Mouse (Mus musculus) E14TG2a.4 (cell line): ENCODE measurements at regions not wholly inside any gene's neighbourhood (a gene's known extent, or its start where the extent isn't known, plus 50 kb on each side); places are given as distances from the start of the nearest gene placed in this dataset.
"Not testable (repeated sequence)": the region's sequence is repeated elsewhere in the genome, so short reads cannot be mapped to it uniquely, and the experiment has no call there.

ENCODE experiments used
- H3K27me3 ChIP-seq: 2 replicates; pipeline ENCODE4 v1.6.1; 2014; ENCODE audit warnings: low read length, control low read depth; ENCODE audit not compliant: insufficient read depth
- H3K36me3 ChIP-seq: 2 replicates; pipeline ENCODE4 v1.6.1; 2014; ENCODE audit warnings: low read length, control low read depth; ENCODE audit not compliant: insufficient read depth
- H3K4me1 ChIP-seq: replicated peaks from 2 replicates; pipeline ENCODE4 v1.6.1; 2014; ENCODE audit warnings: low read depth, low read length, control low read depth
- H3K4me3 ChIP-seq: replicated peaks from 2 replicates; pipeline ENCODE4 v1.5.1; 2014; ENCODE audit warnings: mild to moderate bottlenecking, low read length
- H3K9me3 ChIP-seq: 2 replicates; pipeline ENCODE4 v1.6.1; 2014; ENCODE audit warnings: low read length, control low read depth
- CTCF ChIP-seq: conservative IDR thresholded peaks from 2 replicates; pipeline ENCODE4 v1.5.1; 2014; ENCODE audit warnings: low read length
- NANOG ChIP-seq: IDR thresholded peaks from 2 replicates; pipeline ENCODE4 v1.6.1; 2014; ENCODE audit warnings: borderline replicate concordance, low read length, mixed read lengths
- POU5F1 ChIP-seq: IDR thresholded peaks from 2 replicates; pipeline ENCODE4 v1.6.1; 2014; ENCODE audit warnings: low read length, borderline replicate concordance

GRCm38 (mm10) chr1:47277839-47278238 is 385.2 kb upstream of the Slc39a10 start:
- no peaks in the 10 kb centered on the region for H3K36me3 ChIP-seq
- TF ChIP-seq CTCF = peak; percentile 22; the same call in 1 of the 2 replicates
- TF ChIP-seq POU5F1 = no peak
- H3K27me3 ChIP-seq = no peaks in the 10 kb centered on the region
- H3K9me3 ChIP-seq = no peaks in the 10 kb centered on the region
- H3K4me1 ChIP-seq = no peaks in the 10 kb centered on the region
- no peak overlapping the region for H3K4me3 ChIP-seq

- Histone ChIP-seq H3K27me3 (no peaks in the 10 kb centered on the region), H3K36me3 (no peaks in the 10 kb centered on the region), H3K4me1 (no peaks in the 10 kb centered on the region), H3K4me3 (no peak overlapping the region), H3K9me3 (no peaks in the 10 kb centered on the region)
- TF ChIP-seq NANOG = no peak
- no peak for TF ChIP-seq POU5F1
- TF ChIP-seq CTCF = no peak
Measured at GRCm38 (mm10) chr1:47272131-47272530, 379.5 kb upstream of the Slc39a10 start.

GRCm38 (mm10) chr1:47263611-47264010 is 371.0 kb upstream of the Slc39a10 start:
- H3K9me3 ChIP-seq = no peaks in the 10 kb centered on the region
- no peak for TF ChIP-seq NANOG
- no peak for TF ChIP-seq CTCF
- no peak for TF ChIP-seq POU5F1
- H3K4me1 ChIP-seq = no peaks in the 10 kb centered on the region
- H3K36me3 ChIP-seq = no peaks in the 10 kb centered on the region
- H3K27me3 ChIP-seq = no peaks in the 10 kb centered on the region
- no peak overlapping the region for H3K4me3 ChIP-seq

- no peak overlapping the region for H3K4me3 ChIP-seq
- no peaks in the 10 kb centered on the region for H3K27me3 ChIP-seq
Measured at GRCm38 (mm10) chr1:47261505-47262130, 369.0 kb upstream of the Slc39a10 start.

GRCm38 (mm10) chr1:47250706-47251105 is 358.1 kb upstream of the Slc39a10 start:
- H3K4me1 ChIP-seq, H3K36me3 ChIP-seq, H3K27me3 ChIP-seq, H3K4me3 ChIP-seq: not testable (repeated sequence)
- peaks cover 11% of the 10 kb centered on the region for H3K9me3 ChIP-seq

More at GRCm38 (mm10) chr1:47261505-47262130, 369.0 kb upstream of the Slc39a10 start:
- H3K9me3 ChIP-seq = no peaks in the 10 kb centered on the region
- TF ChIP-seq CTCF = no peak
- no peak for TF ChIP-seq NANOG
- no peak for TF ChIP-seq POU5F1
- no peaks in the 10 kb centered on the region for H3K36me3 ChIP-seq
- no peaks in the 10 kb centered on the region for H3K4me1 ChIP-seq

GRCm38 (mm10) chr1:47217088-47217487 is 324.4 kb upstream of the Slc39a10 start:
- Histone ChIP-seq H3K36me3 (no peaks in the 10 kb centered on the region), H3K27me3 (no peaks in the 10 kb centered on the region), H3K4me1 (no peaks in the 10 kb centered on the region), H3K9me3 (peaks cover 4% of the 10 kb centered on the region; the same call in 1 of the 2 replicates), H3K4me3 (no peak overlapping the region)
- no peak for TF ChIP-seq NANOG
- TF ChIP-seq CTCF = no peak
- no peak for TF ChIP-seq POU5F1

GRCm38 (mm10) chr1:47216419-47217002 is 323.9 kb upstream of the Slc39a10 start:
- Histone ChIP-seq H3K36me3 (no peaks in the 10 kb centered on the region), H3K4me1 (no peaks in the 10 kb centered on the region), H3K4me3 (no peak overlapping the region), H3K27me3 (no peaks in the 10 kb centered on the region), H3K9me3 (no peaks in the 10 kb centered on the region)
- TF ChIP-seq CTCF (no peak), NANOG (no peak), POU5F1 (no peak)

GRCm38 (mm10) chr1:47213476-47213875 is 320.8 kb upstream of the Slc39a10 start:
- no peaks in the 10 kb centered on the region for H3K27me3 ChIP-seq
- no peaks in the 10 kb centered on the region for H3K4me1 ChIP-seq
- no peaks in the 10 kb centered on the region for H3K36me3 ChIP-seq
- H3K4me3 ChIP-seq = no peak overlapping the region
- H3K9me3 ChIP-seq = no peaks in the 10 kb centered on the region
- TF ChIP-seq NANOG = no peak

- no peak for TF ChIP-seq POU5F1
- no peak for TF ChIP-seq CTCF
- no peak for TF ChIP-seq NANOG
- Histone ChIP-seq H3K36me3 (no peaks in the 10 kb centered on the region), H3K9me3 (peaks cover 20% of the 10 kb centered on the region), H3K27me3 (no peaks in the 10 kb centered on the region), H3K4me3 (no peak overlapping the region), H3K4me1 (no peaks in the 10 kb centered on the region)
Measured at GRCm38 (mm10) chr1:47193001-47193400, 300.3 kb upstream of the Slc39a10 start.
